Mouse (Mus musculus): ENCODE data around the gene Arhgap8.

- TF ChIP-seq CTCF (IDR thresholded peaks at IDR 0.05; ENCODE audit: borderline replicate concordance, control insufficient read depth, extremely low read depth, insufficient read depth, low read length, poor library complexity) (no peak), POLR2A (IDR thresholded peaks at IDR 0.05; ENCODE audit: control insufficient read depth, extremely low read depth, insufficient read depth, low read length, poor library complexity) (no peak)
These were observed 93.0 kb downstream of the Arhgap8 start for GRCm38 (mm10) chr15:84812831-84813357.

Measured in thymus, adult 2 months (tissue).